Mouse (Mus musculus): ENCODE data around the gene Polr2g.
"Not testable (repeated sequence)": the region's sequence is repeated elsewhere in the genome, so short reads cannot be mapped to it uniquely, and the experiment has no call there.

Gene Polr2g

GRCm38 (mm10) chr19:8798264-8798946 lies at the start of gene Polr2g:
Gene Polr2g, minus strand, starts transcription at chr19:8798577.
- peak; percentile 86 to 93 for DNase-seq

GRCm38 (mm10) chr19:8844371-8845129 lies 46.2 kb upstream of the Polr2g start:
- DNase-seq: peak; percentile 76 to 88

- no peak for DNase-seq
Measured at GRCm38 (mm10) chr19:8842961-8843360, 44.6 kb upstream of the Polr2g start.

- peak in 1 of 2 experiments; percentile 50 for DNase-seq
Measured at GRCm38 (mm10) chr19:8841012-8841411, 42.6 kb upstream of the Polr2g start.

GRCm38 (mm10) chr19:8839908-8840791 lies 41.8 kb upstream of the Polr2g start:
- peak; percentile 86 to 89 for DNase-seq

- DNase-seq: peak; percentile 89 to 92
Measured at GRCm38 (mm10) chr19:8839103-8839907, 40.9 kb upstream of the Polr2g start, which contains the start of gene Gng3. Gene Gng3, minus strand, starts transcription at chr19:8839194.

GRCm38 (mm10) chr19:8838041-8838730 lies 39.8 kb upstream of the Polr2g start:
- peak; percentile 69 to 74 for DNase-seq

- DNase-seq: peak; percentile 91 to 92
Measured at GRCm38 (mm10) chr19:8837251-8837791, 38.9 kb upstream of the Polr2g start, which contains the start of gene Bscl2. Gene Bscl2, plus strand, starts transcription at chr19:8837467.

- DNase-seq: not testable (repeated sequence)
Measured at GRCm38 (mm10) chr19:8836327-8836726, 38.0 kb upstream of the Polr2g start.

GRCm38 (mm10) chr19:8832971-8833370 lies 34.6 kb upstream of the Polr2g start:
- DNase-seq: no peak

- no peak for DNase-seq
Measured at GRCm38 (mm10) chr19:8831262-8831661, 32.9 kb upstream of the Polr2g start.

GRCm38 (mm10) chr19:8830664-8831063 lies 32.3 kb upstream of the Polr2g start:
- DNase-seq: no peak

GRCm38 (mm10) chr19:8829660-8830059 lies 31.3 kb upstream of the Polr2g start, which contains the start of gene AC129217.1:
Gene AC129217.1, plus strand, starts transcription at chr19:8829773.
- no peak for DNase-seq

- DNase-seq: peak; percentile 78 to 87
Measured at GRCm38 (mm10) chr19:8822696-8823095, 24.3 kb upstream of the Polr2g start.

- DNase-seq: no peak
Measured at GRCm38 (mm10) chr19:8821146-8821545, 22.8 kb upstream of the Polr2g start.

GRCm38 (mm10) chr19:8820424-8820956 lies 22.1 kb upstream of the Polr2g start:
- no peak for DNase-seq

GRCm38 (mm10) chr19:8819596-8820423 lies 21.4 kb upstream of the Polr2g start, which contains the start of gene Hnrnpul2:
Gene Hnrnpul2, plus strand, starts transcription at chr19:8820010.
- DNase-seq: peak; percentile 99

- peak; percentile 95 to 96 for DNase-seq
Measured at GRCm38 (mm10) chr19:8818801-8819595, 20.6 kb upstream of the Polr2g start, which contains the start of gene Ttc9c. Gene Ttc9c, minus strand, starts transcription at chr19:8819333.

Data from cerebellum, postnatal 25 days (tissue).